Mouse (Mus musculus) megakaryocyte progenitor cell, adult 5-6 weeks (primary cell): ENCODE measurements around the gene Rock2. TPM values are rescaled to one million over a fixed set of nuclear protein-coding genes. Genes with fewer than 3 reads are reported as not detected.
A peak's percentile ranks its signal among the peaks of the same experiment; 100 is the strongest.

ENCODE experiments used
- ATAC-seq: replicated peaks from 2 replicates; pipeline ENCODE4 v1.8.0; 2016; ENCODE audit warnings: mild to moderate bottlenecking, moderate TSS enrichment, inconsistent platforms; ENCODE audit not compliant: poor library complexity
- total RNA-seq, 2 experiments: library from RNA; stranded (forward) in 1 of 2; stranded (reverse) in 1 of 2; fragments of 157-497, 149-512 nt in 1 of 2; fragments of 200-1000 nt in 1 of 2; gene quantifications; 2 replicates each; pipeline versions ENCODE4 v1.2.3 to v1.2.4; 2015 to 2017

The Rock2 gene
- 56.7 and 64.2 TPM in 2 replicates for total RNA-seq (2015)
- total RNA-seq (2017): 45.8 and 69.0 TPM in 2 replicates

DNA sequence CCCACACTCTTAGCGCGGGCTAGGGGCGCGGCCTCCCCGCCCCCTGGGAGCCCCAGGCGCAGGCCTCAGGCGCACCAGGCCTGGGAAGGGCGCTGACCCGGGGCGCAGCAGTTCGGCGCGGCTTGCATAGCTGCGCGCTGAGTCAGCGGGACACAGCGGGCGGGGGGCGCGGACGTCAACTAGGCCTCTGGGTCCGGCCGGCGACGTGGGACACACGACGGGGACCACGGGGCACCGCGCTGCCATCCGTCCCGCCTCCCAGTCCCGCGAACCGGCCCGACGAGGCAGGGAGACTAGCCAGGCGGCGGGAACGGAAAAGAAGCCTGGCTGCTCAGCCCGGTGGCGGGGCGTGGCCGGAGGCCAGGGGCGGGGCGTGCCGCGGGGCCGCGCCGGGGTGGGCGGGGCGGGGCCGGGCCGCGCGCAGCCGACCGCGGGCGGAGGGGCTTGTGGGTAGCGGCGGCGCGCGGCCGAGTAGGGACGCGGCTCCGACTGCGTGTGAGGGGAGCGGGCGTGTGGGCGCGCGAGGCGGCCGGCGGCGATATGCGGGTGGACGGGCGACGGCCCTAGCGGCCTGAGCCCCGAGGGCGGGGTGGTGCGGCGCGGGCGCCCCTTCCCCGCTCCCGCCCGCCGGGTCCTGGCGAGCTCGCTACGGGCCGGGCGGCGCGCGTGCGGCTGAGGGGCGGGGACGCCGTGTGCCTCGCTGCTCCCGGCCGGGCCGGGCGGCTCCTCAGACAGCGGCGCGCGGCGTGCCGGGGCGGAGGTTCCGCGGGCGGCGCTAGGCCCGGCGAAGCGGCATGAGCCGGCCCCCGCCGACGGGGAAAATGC lies at the start of gene Rock2:
Gene Rock2 (plus strand): TSS at position 500 of the 825 bp plus-strand sequence.
- ATAC-seq: peak; percentile 60

DNA sequence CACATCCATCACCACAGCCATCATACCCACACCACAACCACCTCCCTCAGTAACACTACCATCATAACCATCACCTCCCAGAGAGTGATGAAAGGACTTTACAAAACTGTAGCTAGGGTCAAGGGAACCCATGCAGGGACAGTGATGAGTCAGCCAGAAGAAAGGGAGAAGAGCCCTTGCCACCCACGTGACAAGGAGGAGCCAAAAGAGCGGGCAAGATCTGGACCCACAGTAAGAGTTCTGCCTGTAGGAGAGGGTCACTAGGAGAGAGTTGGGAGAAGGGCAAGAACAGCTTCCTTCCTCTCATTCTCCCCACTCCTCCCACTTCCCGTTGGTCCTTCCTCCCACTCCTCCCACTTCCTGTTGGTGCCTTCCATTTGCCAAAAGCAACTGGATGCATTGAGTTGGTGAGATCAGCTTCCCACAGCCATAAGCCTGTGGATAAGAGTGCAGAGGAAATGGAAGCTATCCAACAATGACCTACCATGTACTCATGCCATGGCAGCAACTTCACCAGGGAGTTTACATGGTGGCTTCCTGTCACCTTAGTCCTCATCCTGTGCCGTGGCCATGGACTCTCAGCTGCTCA lies 47.4 kb upstream of the Rock2 start:
- ATAC-seq: no peak

DNA sequence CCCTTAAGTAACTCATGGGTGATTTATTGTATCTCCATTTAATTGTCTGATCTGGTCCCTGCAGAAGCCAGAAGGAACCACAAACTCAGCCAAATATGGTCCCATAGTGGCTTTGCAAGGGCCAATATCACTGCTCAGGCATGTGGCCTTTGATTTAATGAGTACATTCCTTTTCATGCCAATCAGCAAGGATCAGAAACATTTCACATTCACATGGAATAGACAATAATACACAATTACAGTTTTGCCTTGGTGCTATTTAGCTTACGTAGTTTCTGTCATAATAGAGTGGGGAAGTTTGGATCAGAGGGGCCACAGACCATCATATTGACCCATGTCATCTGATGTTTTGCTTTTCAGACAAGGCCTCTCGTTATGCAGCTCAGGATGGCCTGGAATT lies 46.2 kb upstream of the Rock2 start:
- ATAC-seq: no peak

DNA sequence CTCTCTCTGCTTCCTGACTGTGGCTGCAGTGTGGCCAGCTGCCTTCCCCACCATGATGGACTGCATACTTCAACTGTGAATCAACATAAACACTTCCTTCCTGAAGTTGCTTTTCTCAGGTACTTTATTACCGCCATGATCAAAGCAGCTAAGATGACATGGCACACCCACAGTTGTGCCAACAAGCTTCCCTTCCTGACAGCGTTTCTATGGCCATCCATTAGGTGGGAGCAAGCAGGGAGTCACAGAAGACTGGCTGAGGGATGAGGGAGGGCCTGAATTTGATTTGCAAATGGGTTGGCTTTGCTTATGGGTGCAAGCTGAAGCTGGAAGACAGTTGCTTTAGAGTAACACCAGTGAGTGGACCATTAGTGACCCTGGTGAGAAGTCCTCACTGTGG lies 44.9 kb upstream of the Rock2 start:
- ATAC-seq: no peak

DNA sequence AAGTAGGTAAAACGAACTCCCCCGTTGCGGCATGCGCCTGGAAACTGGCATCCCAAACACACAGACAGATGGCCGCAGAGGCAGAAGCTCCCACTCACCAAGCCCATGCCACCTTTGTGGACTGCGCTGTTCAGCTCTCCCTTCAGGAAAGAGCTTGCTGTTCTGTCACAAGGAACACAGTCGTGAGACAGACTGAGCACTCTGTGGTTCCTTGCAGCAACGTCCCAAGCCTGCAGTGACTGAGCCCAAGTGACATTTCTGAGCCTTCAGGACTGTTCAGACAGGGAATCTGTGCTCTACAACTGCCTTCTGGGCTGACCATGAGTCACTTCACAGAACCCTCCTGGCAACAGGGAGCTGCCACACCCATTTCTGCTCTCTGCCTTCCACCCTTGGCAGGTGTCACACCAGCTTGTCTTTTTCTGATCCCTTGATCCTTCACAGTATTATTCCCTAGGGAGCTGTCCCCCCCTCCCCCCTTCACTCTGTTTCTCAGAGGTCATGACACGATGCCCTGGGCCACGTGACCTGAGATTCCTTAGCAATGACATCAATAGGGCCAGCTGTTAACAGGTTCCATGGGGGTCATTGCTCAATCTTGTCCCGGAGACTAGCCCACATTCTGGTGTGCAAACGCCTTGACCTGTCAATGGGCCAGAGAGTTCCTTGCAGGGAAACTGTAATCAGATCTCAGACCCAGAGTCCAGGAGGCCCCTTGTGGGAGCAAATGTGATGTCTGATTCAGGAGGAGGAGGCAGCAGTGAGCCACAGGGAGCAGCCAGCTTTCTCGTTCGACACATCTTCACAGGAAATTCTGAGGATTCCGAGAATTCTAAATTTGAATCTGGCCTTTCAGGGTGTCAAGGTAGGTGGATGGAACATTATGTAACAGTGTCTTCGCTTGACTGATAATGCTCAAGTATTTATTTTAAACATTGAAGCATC lies 44.0 kb upstream of the Rock2 start:
- ATAC-seq: no peak

DNA sequence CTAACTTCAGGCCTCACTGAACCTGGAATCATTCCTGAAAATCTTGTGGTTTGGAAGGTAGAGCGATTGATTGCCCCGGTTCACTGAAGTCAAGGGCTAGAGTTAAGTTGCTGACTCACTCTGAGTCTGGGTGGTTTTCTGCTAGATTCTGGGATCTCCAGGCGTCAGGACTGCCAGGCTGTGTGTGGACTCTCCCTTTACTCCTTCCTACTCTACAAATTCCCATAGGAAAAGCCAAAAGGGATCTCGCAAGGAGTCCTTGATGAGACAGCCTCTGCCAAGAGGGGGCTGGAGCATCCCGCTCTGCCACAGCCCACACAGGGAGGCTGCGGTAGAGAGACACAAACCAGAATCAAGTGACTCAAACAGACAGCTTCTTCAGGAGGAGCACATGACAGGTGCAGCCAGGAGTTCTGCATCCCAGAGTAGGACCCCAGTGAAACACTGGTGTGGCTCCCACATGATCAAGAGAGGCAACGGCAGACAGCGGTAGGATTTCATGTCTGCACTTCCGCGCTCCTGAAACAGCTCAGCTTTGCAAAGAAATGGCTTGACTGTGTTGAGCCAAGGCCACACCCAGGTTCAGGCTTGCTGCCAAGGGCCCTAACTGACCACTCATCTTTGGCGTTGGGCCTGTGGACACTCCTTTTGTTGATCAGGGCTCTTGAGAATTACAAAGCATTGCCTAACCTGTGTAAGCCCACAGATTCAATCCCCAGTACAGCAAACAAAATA lies 41.1 kb upstream of the Rock2 start:
- no peak for ATAC-seq

DNA sequence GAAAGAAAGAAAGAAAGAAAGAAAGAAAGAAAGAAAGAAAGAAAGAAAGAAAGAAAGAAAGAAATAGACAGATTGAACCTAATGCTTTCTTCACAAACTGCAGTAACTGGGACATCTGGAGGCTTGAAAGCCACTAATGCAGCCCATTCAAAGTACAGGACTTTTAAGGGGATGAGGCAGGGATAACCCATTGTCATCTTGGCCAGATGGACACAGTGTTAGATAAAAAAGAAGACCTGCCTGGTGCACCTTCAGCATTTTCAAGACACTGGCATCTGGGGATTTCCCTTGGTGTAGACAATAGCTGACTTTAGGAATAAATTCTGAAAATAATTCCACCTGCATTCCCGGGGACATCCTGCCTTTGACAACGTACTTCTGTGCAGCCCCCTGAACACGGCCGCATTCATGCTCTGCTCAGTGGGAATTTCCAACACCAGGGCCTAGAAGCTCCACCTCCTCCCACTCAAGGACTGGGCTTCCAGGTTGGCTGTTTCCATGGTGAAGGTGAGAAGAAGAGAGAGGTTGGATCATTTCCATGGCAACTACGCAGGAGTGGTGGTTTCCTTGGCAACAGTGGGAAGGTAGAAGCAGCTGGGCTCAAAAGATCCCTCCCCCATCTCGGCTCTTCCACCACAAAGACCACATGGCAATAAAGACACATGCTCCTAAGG lies 38.9 kb upstream of the Rock2 start:
- ATAC-seq: no peak

DNA sequence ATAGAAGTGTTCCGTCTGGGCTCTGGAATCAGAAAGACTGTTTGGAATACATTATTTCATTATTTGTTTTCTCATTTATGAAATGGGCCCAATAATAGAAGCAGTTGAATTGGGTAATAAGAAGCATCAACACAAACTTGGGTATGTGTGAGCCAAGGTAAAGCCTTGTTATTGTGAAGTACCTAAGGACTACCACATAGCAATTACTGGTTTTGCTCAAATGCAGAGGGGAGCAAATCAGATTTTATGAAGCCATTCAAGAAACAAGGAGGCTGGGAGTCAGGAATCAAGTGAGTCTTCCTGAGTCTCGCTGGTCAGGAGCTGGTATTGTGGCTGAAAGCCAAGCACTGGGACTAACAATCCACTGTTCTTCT lies 38.4 kb upstream of the Rock2 start:
- ATAC-seq: no peak

DNA sequence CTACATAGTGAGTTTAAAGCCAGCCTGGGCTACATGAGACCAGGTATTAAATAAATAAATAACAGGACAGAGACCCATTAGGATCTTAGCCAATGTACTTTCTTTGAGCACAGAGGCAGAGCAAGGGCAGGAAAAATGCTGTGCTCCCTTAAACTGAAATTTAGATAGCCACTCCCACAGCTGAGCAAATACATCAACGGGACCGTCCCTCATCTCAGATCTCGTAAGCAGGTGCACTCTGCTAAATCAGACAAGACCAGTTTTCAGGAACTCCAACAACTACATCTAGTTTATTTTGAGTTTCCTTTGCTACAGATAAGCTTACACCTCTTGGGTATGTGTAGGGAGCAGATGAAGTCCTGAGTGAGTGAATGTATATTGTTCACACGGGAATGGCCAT lies 36.6 kb upstream of the Rock2 start:
- no peak for ATAC-seq

DNA sequence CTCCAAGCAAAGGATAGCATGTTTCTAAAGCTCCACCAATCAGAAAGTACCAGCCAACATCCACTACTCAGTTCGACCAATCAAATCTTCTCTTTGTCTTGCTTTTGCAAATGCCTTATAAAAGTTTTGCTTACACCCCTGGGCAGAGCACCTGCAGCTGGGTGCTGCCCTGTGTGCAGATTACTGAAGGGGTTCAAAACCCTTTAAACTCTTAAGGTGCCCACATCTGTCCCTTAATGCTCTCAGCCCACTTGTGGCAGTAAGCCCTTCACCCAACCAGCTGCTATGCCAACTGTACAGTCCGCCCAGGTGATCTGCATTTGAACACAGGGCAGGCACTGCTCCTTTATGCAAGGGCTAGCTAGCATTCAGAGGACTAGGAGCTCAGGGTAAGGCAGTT lies 34.9 kb upstream of the Rock2 start:
- ATAC-seq: no peak

DNA sequence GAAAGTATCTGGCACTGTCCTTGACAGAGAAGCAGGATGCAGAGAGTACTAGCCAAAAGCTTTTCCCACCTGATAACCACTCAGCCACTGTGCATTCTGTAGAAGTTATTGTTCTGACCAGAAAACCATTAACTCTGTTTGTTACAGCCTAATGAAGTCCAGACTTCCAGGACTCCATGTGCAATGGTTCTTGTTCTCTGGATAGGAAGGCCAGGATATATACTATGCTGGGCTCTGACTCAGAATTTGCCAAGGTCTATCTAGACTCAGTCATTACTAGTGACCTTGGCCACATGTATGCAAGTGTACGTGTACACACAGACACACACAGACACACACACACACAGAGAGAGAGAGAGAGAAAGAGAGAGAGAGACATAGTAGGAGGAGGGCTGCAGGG lies 34.2 kb upstream of the Rock2 start:
- no peak for ATAC-seq

DNA sequence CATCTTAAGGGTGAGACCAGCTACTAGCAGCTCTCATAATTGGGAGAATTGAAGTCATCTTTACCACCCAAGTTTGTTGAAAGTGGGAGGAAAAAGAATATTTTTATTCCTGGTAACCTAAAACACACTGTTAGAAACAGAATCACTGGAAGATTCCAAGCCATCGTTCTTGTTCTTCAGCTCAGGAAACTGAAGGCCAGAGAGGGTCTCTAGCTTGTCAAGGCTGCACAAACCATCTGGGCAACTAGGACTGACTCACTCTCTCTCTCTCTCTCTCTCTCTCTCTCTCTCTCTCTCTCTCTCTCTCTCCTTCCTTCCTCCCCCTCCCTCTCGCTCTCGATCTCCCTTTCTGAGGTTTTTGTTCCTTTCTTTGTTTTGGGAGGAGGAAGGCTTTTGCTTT lies 33.7 kb upstream of the Rock2 start:
- ATAC-seq: no peak

DNA sequence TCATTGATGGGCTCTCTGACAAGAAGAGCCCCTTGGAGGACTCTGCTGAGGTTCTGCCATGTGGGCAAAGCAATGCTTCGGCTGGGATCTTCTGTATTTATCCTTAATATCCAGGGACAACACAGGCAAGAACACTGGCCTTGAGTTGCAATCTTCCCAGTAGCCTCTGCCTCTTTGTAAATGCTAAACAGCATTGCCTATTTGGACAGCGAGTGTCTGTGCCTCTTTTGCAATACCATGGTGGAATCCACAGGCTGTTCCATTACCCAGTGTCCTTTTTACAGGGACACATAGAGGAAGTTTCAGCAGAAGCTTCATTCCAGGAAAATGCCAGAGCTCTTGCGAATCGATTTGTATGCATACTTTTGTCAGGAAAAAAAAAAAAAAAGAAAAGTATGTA lies 30.2 kb upstream of the Rock2 start:
- ATAC-seq: no peak

DNA sequence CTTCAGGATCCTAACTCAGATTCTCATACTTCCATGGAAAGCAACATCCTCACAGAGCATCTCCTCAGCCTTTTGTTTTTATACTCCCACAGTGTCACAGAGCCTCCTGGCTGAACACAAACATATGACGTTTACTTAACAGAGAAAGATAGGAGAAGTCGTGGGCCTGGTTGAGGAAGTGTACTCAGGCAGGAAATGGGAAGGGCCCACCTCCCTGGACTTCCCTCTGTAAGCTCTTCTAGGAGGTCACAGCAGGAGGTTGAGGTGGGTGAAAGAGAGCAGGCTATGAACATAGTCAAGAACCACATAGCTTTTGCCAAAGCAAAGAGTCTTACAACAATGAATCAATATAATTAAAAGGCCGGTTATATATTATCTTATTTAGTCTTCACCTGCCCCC lies 28.8 kb upstream of the Rock2 start:
- ATAC-seq: peak; percentile 54

DNA sequence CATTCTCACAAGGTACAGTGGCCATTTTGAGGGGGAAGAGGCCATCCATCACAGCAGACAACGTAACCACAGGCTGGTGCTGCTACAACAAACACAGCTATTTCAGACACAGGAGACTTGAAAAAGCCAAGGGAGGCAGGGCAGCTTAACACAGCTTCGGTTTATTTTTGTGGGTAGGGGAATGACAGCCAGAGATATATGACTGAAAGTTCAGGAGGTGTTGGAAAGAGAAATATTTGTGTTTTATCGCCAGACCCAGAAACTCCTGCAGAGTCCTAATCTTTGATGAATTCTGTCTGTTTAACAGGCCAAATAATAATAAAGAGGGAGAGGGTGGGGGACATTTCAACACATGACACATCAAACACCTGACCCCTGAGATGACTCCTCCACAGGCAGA lies 28.2 kb upstream of the Rock2 start:
- peak; percentile 66 for ATAC-seq

DNA sequence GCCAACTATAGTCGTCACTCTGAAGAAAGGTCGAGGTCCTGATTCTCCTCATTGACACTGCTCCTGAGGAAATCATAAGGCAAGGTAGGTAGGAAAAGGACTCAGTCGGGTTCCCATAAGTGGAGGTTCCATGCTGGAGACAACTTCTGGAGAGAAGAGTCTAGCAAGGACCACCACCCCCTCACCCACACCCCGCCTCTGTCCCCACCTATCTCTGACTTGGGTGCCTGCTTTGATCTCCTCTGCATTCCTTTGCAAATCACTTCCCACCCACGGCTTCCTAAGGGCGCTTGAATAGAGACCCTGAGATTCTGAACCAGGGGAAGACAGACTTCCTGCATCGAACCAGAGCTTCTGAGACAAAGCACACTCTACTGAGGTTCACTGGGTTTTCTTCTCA lies 27.4 kb upstream of the Rock2 start:
- ATAC-seq: no peak

DNA sequence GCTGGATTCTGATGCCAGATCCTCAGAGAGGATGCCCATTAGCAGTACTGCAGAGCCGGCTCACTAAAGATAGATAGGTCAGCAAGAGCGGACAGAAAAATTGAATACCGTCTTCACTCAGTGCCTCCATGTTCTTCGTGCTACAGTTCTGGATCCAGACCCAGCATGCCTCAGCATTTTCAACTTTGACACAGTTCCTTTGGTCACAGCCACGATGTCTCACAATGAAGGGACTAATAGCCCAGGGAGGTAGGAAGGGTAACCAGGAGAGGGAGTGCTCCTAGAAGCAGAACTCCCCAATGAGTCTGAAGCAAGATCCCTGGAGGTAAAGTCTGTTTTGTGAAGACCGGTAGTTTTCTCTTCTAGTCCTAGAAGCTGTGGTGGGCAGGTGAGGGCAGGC lies 26.1 kb upstream of the Rock2 start:
- ATAC-seq: no peak

DNA sequence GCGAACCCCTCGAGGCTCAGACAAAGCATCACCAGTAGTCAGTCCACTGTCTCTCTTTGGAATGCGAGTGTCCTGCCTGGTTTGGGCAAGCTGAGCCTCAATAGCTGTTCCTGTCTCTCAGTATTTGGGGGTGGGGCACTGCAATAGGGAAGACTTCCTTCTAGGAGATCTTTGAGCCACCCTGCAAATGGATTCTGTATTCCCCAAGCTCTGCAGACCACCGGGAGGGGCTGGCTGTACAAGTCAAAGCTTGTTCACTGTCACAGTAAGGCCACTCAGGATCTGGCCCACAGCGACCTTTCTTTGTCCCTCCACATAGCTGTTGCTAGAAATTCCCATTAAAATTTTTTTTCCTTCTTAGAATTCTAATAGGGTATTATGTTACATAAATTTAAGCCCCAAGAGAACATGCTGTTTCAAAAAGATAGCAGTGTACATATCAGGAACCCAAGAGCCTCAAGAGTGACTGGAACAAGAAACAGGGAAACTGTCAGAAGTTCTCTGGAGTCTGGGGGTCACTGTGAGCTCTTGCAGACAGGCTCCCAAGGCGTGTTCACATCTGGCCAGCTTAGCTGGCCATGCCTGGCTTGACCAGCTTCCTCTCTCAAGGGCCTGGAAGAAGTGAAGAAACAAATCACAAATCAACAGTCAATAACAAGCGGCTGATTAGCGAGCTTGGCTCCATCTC lies 25.5 kb upstream of the Rock2 start:
- no peak for ATAC-seq

DNA sequence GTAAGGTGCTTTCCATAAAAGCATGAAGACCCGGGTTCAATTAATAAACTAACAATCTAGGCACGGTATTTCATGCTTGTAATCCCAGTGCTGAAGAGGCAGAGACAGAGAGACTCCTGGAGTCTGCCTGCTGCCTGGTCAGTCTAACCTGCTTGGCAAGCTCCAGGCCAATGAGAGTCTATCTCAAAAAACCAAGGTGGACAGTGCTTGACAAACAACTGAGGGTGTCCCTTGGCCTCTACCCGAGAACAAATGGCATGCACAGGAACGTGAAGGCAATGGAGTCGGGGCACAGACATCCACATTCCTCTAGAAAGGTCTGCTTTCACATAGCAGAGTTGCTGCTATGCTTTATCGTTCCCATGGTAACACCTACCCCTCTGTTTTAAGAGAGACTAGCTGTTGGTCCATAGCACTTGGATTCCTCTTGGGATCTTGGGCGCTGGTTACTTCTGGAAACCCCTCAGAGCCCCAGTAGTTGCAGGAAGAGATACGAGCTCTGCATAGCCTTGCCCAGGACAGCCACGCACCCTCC lies 24.8 kb upstream of the Rock2 start:
- ATAC-seq: no peak
